Mouse (Mus musculus) cerebellum, adult 11 months (tissue): Measurements from ENCODE around the gene Pex5l.
A peak's percentile ranks its signal among the peaks of the same experiment; 100 is the strongest.

ENCODE experiments used
- DNase-seq: peaks from one replicate; pipeline ENCODE4 v3.0.0; 2022

Pex5l gene

GRCm38 (mm10) chr3:33142901-33143461 is at the start of gene Pex5l:
Gene Pex5l, minus strand, starts transcription at chr3:33143247.
- peak; percentile 21 for DNase-seq

DNA sequence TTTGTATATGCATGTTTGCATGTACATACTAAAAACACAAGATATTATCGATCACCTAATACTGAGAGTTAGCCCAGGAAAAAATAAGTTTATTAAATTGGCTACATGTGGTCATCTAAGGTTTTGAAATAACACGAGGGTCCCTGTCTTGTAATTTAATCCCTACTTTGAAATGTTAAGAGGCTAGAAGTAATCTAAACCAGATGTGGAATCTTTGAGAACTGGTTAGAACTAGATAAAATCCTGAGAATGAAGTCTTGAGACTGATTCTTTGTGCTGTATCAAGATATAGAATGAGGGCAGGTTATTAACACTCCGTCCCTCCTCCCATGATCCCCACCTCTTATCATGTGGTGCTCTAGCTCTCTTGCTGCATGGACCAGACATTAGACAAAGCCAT is 22.1 kb upstream of the Pex5l start:
- DNase-seq, result no peak

DNA sequence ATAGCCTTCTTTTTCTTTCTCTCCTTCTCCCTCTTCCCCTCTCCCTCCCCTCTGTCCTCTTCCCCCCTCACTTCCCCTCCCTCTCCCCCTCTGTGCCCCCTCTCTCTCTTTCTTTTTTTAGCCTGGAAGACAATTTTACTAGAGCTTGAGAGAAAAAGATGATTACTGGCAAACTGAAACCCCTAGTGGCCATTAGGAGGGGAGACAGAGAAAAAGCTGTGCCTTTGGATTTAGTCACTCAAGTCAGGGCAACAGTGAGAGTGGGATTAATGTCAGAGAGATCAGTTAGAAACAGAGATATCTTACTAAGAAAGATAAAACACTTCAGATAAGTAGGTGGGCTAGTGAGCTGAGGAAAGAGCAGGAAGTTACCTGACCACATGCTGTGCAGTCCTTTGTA is 20.8 kb upstream of the Pex5l start:
- no peak for DNase-seq

- no peak for DNase-seq
Measured at GRCm38 (mm10) chr3:33143592-33143991, 545 bp upstream of the Pex5l start.

- DNase-seq, result no peak
Measured at GRCm38 (mm10) chr3:33142398-33142797, 649 bp downstream of the Pex5l start.

- no peak for DNase-seq
Measured at GRCm38 (mm10) chr3:33129944-33130343, 13.1 kb downstream of the Pex5l start.

- DNase-seq, result no peak
Measured at GRCm38 (mm10) chr3:33124796-33125195, 18.3 kb downstream of the Pex5l start.

GRCm38 (mm10) chr3:33105785-33106184 is 37.3 kb downstream of the Pex5l start:
- no peak for DNase-seq

DNA sequence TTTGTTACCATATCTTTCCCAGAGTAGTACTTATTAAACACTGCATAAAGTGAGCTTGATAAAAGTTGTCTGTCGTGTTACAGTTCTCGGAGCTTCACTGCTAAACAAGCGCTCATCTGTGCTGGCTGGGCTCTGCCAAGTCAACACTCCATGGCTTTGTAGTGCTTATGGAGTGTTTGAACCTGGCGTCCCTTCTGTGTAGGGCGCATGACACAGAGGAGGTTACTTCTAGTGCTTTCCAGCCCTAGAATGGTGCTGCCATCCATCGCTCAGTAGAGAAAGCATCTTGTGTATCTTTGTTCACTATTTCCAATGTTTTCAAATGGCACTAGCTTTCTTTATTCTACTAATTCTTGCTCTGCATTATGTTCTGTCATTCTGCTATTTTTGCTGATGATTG is 39.5 kb downstream of the Pex5l start:
- no peak for DNase-seq

GRCm38 (mm10) chr3:33098550-33099295 is 44.3 kb downstream of the Pex5l start:
- DNase-seq, result no peak

GRCm38 (mm10) chr3:33093646-33094045 is 49.4 kb downstream of the Pex5l start:
- DNase-seq, result no peak

DNA sequence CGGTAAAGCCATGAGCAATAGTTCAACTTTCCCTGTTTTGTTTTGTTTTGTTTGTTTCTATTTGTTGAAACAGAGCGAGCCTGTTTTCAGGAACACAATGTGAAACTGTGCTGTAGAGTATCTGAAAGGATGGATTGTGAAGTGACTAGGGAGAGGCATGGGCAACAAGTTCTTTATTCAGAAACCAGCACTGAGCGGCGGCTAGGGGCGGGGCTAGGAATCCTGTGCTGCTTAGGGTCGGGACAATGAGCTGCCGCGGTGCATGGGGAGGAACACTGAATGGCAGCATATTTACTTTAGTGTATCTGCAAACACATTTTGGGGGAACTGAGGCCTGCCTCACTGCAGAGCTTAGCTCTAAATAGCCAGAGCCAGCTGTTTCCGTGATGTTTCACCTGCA is 53.0 kb downstream of the Pex5l start:
- no peak for DNase-seq

DNA sequence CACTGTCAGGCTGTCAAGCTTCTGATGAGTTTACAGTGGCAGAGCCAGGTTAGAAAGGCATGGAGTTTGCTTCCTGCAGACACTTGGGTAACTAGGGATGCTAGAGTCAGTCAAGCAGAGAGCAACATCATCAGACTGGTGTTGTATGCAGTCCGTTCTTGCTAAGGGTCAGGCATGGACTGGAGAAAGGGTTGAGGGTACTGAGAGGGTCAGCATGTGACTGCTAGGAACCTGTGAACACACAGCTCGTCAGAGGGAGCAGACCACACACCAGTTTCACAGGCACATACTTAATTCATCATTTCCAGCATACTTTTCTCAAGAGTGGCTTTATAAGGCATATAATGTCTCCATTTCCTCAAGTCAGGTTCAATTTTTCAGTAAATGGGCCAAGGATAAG is 53.6 kb downstream of the Pex5l start:
- no peak for DNase-seq

DNA sequence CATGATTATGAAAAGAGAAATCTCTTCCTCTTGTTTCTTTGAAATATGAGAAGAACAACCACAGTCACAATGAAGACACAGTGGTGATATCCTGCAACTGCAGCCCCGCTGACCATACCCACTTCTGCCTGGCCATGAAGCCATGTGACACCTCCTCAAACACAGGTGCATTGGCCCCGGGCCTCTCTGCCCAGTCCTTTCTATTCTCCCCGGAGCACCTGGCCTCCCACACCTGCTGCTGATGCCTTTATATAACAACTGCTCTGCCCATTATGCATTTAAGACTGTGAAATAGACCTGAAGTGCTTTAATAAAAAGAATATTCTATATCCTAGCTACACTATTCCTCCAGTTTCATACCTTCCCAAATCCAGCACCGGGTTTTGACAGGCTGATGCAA is 54.8 kb downstream of the Pex5l start:
- DNase-seq, result no peak

DNA sequence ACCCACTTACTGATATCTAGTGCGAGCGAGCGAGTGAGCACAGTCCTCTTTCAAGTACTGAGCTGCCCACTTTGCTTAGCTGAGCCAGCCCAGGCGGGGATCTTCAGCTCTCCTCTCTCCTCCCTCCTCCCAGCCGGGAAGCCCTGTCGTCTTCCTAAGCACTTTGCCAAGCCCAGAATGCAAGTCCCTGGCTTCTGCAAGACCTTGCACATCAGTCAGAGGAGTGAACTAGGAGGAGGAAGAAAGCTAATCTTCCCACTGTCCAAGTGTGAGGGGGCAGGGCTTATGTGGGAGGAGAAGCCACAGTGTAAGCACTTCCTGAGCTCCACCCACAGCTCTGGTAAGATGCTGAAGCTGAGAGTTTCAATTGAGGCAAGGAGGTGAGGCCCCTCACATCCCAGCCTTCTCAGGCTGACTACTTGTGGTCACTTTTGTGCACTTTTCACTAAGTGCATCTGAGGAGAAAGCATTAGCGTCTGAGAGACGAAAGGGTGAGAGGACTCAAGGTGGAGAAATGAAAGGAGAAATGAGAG is 60.2 kb downstream of the Pex5l start:
- DNase-seq, result no peak

- DNase-seq, result no peak
Measured at GRCm38 (mm10) chr3:33081793-33082192, 61.3 kb downstream of the Pex5l start.

- no peak for DNase-seq
Measured at GRCm38 (mm10) chr3:33079658-33080057, 63.4 kb downstream of the Pex5l start.

- DNase-seq, result no peak
Measured at GRCm38 (mm10) chr3:33079171-33079570, 63.9 kb downstream of the Pex5l start.

- no peak for DNase-seq
Measured at GRCm38 (mm10) chr3:33075696-33076095, 67.4 kb downstream of the Pex5l start.

DNA sequence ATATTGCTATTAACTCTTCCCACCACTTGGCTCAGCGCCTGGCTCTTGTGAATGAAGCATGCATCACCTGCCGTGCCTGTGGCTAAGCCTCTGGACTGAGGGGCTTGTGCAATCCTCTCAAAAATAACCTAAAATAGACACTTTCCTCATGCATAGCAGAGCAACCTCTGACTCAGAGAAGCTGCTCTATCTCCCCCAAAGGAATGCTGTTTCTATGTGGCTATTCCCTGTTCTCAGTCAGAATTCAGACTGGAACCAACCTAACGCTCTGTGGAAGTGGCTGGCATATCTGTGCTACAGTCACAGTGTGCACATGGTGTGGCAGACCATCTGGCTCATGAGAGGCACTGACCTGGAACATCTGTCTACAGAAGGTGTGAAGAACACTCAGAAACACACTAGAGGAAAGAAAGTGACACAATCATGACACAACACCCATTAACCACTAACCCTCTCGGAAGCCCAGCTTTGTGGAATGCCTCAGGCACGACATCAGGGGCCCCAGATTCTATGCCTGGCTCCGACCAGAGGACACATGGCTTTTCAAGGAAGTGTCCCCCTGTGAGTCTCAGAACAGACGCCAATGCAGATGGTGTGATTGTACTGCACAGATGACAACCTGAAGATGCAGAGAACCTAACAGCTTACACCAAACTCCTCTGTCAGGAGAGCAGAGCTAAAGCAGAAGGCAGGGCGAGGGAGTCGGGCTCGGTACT is 68.6 kb downstream of the Pex5l start:
- DNase-seq, result no peak

DNA sequence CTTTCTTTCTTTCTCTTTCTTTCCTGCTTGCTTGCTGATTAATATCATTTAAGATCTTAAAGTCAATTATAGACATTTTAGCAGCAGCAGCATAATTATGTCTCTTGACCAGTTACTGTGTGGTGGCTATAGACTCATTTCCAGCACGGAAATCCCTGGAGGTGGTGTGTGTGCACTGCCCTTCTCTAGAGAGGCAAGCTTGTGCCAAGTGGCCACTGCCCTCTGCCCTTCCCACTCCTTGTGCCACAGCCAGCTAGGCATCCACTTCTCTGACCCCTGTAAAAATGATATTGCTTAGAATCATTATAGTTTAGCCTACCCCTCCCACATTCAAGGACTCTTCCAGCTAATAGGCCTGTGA is 69.2 kb downstream of the Pex5l start:
- DNase-seq, result no peak

DNA sequence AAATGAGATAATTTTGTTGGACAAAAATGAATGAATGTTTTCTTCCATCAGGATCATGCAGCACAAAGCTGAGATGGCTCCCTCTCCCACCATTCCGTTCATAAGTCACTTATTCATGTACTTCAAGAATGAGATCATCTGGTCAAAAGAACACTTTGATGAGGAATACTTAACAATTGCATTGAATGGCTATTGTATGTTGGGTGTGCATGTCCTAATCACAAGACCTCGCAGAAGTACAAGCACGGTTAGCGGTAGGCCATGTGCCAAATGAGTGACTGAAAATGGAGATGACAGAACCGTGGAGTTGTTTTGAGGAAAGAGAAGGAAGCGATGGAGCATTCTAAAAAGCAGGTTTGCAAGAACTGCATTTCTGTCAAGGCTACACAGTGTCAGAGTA is 72.3 kb downstream of the Pex5l start:
- no peak for DNase-seq

GRCm38 (mm10) chr3:33068146-33068545 is 74.9 kb downstream of the Pex5l start:
- DNase-seq, result no peak

GRCm38 (mm10) chr3:33063590-33063989 is 79.5 kb downstream of the Pex5l start:
- no peak for DNase-seq
